Mouse (Mus musculus) brain, embryonic 14.5 days (tissue): ENCODE data around the gene Fbxo4.

Experiments used
- CTCF ChIP-seq: fragments of 200-500 bp; IDR thresholded peaks from 2 replicates; pipeline ENCODE4 v1.5.1; 2012; ENCODE audit warnings: inconsistent platforms, mild to moderate bottlenecking, moderate library complexity, borderline replicate concordance; ENCODE audit not compliant: insufficient read depth, insufficient read length; ENCODE audit errors: extremely low read depth
- POLR2A ChIP-seq: fragments of 200-500 bp; IDR thresholded peaks from 2 replicates; pipeline ENCODE4 v1.6.1; 2012; ENCODE audit warnings: mild to moderate bottlenecking, inconsistent platforms, borderline replicate concordance; ENCODE audit not compliant: poor library complexity, insufficient read depth, insufficient read length, severe bottlenecking; ENCODE audit errors: extremely low read depth

- TF ChIP-seq POLR2A (no peak), CTCF (no peak)
Observed at GRCm38 (mm10) chr15:3962251-3962650, 17.1 kb downstream of the Fbxo4 start.
